11 mouse cellular contexts compared by ENCODE assay signal in the genomic region with DNA sequence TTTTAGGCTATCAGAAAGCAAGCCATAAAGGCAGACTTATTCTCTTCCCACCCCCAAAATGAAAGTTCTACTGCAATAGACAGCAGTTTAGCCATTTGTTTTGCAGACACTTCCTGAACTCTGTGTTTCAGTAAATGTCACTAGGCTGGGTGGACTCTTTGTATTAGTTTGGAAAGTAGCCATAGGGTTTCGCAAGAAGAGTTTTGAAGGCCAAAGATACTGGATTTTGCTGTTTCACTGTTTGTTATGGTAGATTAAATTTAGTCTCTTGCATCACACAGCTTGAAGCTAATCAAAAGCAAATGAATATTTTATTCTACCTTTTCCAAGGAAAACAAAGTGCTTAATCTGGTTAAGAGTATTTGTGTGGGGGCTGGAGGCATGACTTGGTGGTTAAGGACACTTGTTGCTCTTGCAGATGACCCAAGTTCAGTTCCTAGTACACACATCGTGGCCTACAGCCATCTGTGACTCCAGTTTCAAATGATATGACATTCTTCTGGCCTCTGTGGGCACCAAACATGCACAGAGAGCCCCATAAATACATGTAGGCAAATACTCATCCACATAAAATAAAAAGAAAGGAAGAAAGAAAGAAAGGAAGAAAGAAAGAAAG. TPM values are rescaled to one million over a fixed set of nuclear protein-coding genes. Genes with fewer than 3 reads are reported as not detected.
DNase-seq lines count a peak whose midpoint lies in the region; TF ChIP-seq lines count a peak whose summit lies in the region.
"Had no signal": no experiment of that assay in that cellular context is flagged by ENCODE, and none has a peak within 500 bp of the region (broad histone marks: within the 10 kb centered on the region; RNA-seq: fewer than 3 reads in every experiment).

No protein-coding gene starts in this region.

- intact Hi-C loops in heart, postnatal 14 days (cut with DNase I), result no loop called here

- no peak overlapping the region for H3ac ChIP-seq in myocyte (ENCODE audit: control insufficient read depth, insufficient read length)

- H3K27me3 ChIP-seq in myocyte (ENCODE audit: control insufficient read depth, insufficient read depth, insufficient read length), result no peaks in the 10 kb centered on the region
- H3K27me3 ChIP-seq: embryonic facial prominence, embryonic 12.5 days had no signal

- H3K4me2 ChIP-seq in myocyte (ENCODE audit: low read depth), result no peak overlapping the region
- H3K4me2 ChIP-seq: embryonic facial prominence, embryonic 12.5 days had no signal

- TF ChIP-seq POLR2A in myocyte (IDR thresholded peaks at IDR 0.05; ENCODE audit: insufficient read length, low read depth), result no peak

- no peaks in the 10 kb centered on the region for H3K36me3 ChIP-seq in myocyte (ENCODE audit: control insufficient read depth, insufficient read depth)
- H3K36me3 ChIP-seq: embryonic facial prominence, embryonic 12.5 days had no signal

- H3K4me3 ChIP-seq in myocyte, result no peak overlapping the region
- H3K4me3 ChIP-seq: embryonic facial prominence, embryonic 12.5 days had no signal

- DNase-seq in adrenal gland, adult (ENCODE audit: inconsistent age in 2 of 2, low spot score in 1 of 2), result peak; percentile 43 to 94
- no peak for DNase-seq in adrenal gland, postnatal 25 days
- DNase-seq in lung, adult 18-20 months, result peak; percentile 56 to 63
- DNase-seq in lung, postnatal 4 days, result no peak
- peak; percentile 28 to 37 for DNase-seq in heart, postnatal 14 days
- no peak for DNase-seq in retina, postnatal 1 day
- DNase-seq in frontal cortex, postnatal 25 days (ENCODE audit: low spot score in 2 of 2), result no peak
- DNase-seq: layer of hippocampus, postnatal 36 days had no signal

- no peaks in the 10 kb centered on the region for H3K79me2 ChIP-seq in myocyte (ENCODE audit: control insufficient read depth, insufficient read depth)

TF ChIP-seq in myocyte, 11 proteins besides CTCF, POLR2A, EP300 and RAD21:
- TF ChIP-seq CEBPB (IDR thresholded peaks at IDR 0.05; ENCODE audit: insufficient read depth, poor library complexity, severe bottlenecking) (0 out of 2 replicates have a peak, but pooled peaks have one; percentile 9), MYOD1 (IDR thresholded peaks at IDR 0.05; ENCODE audit: control insufficient read depth in 1 of 3, insufficient read length in 2 of 3, low read depth in 2 of 3) (no peak)

RNA-seq across cellular contexts. Expression of a gene that starts 11.3 kb away (rescaled TPM):
- total RNA-seq in adrenal gland, postnatal 25 days (2021), result 3.3 and 6.4 TPM in 2 replicates
- total RNA-seq in heart, postnatal 14 days (2021), result 1 to 10 TPM in 1 of 2 experiments, under 1 TPM in 1; 0.29 to 1.5 TPM
- polyA plus RNA-seq in myocyte (2012; fragmentation: generic; extraction: Trizol), result not detected
- total RNA-seq: megakaryocyte-erythroid progenitor cell, adult 5-6 weeks had no signal

Comparison
In these comparisons a context has a peak if more than half of its experiments do, and no peak if none do; other contexts are left out.
1. DNase-seq: peak in adrenal gland, adult (2 of 2), lung, adult 18-20 months (2 of 2) and heart, postnatal 14 days (2 of 2); none in adrenal gland, postnatal 25 days (single experiment), lung, postnatal 4 days (0 of 2), retina, postnatal 1 day (single experiment) and frontal cortex, postnatal 25 days (0 of 2).